Comparison of ENCODE assay signal across 15 mouse cellular contexts in genomic region chr6:34927594-34927993, GRCm38 (mm10). TPM values are rescaled to one million over a fixed set of nuclear protein-coding genes. Genes with fewer than 3 reads are reported as not detected.
"Had no signal": no experiment of that assay in that cellular context is flagged by ENCODE, and none has a peak within 500 bp of the region (broad histone marks: within the 10 kb centered on the region; RNA-seq: fewer than 3 reads in every experiment).

No protein-coding gene starts in this region.

- H3K9me3 ChIP-seq: midbrain, embryonic 12.5 days; neural tube, embryonic 12.5 days; stomach, embryonic 15.5 days had no signal

- ATAC-seq: midbrain, embryonic 16.5 days had no signal

- H3K9ac ChIP-seq: lung, embryonic 14.5 days; midbrain, embryonic 12.5 days; neural tube, embryonic 12.5 days; stomach, embryonic 15.5 days had no signal

- H3K27me3 ChIP-seq: midbrain, embryonic 12.5 days; neural tube, embryonic 12.5 days; stomach, embryonic 15.5 days had no signal

- H3K27ac ChIP-seq: midbrain, embryonic 12.5 days; neural tube, embryonic 12.5 days; stomach, embryonic 15.5 days; stomach, postnatal 0 days had no signal

- H3K4me2 ChIP-seq: lung, embryonic 14.5 days; midbrain, embryonic 12.5 days; neural tube, embryonic 12.5 days; stomach, embryonic 15.5 days had no signal

- H3K4me1 ChIP-seq: midbrain, embryonic 12.5 days; neural tube, embryonic 12.5 days; stomach, embryonic 15.5 days had no signal

- H3K4me3 ChIP-seq: midbrain, embryonic 12.5 days; neural tube, embryonic 12.5 days; stomach, embryonic 15.5 days had no signal

- H3K36me3 ChIP-seq: midbrain, embryonic 12.5 days; neural tube, embryonic 12.5 days; stomach, embryonic 15.5 days had no signal

RNA-seq across cellular contexts. Expression of gene Stra8, which starts 7.6 kb away (rescaled TPM):
- total RNA-seq: megakaryocyte, adult 5-6 weeks; monocyte, adult 5-6 weeks; neutrophil, adult 5-6 weeks had no signal
- polyA plus RNA-seq: liver, embryonic 16.5 days; lung, embryonic 14.5 days; lung, embryonic 16.5 days; midbrain, embryonic 12.5 days; midbrain, embryonic 14.5 days; midbrain, embryonic 16.5 days; neural tube, embryonic 12.5 days; neural tube, embryonic 14.5 days; spleen, adult 2 months; stomach, embryonic 15.5 days; urinary bladder, adult 2 months had no signal
